Mouse (Mus musculus) A20 (cell line): ENCODE measurements around the gene Fam83f.
A peak's percentile ranks its signal among the peaks of the same experiment; 100 is the strongest.
"Not testable (repeated sequence)": the region's sequence is repeated elsewhere in the genome, so short reads cannot be mapped to it uniquely, and the experiment has no call there.

Source experiments
- DNase-seq: peaks from one replicate; pipeline ENCODE4 v3.0.0-alpha.2; 2011; ENCODE audit warnings: low read depth, low spot score

The Fam83f gene

DNA sequence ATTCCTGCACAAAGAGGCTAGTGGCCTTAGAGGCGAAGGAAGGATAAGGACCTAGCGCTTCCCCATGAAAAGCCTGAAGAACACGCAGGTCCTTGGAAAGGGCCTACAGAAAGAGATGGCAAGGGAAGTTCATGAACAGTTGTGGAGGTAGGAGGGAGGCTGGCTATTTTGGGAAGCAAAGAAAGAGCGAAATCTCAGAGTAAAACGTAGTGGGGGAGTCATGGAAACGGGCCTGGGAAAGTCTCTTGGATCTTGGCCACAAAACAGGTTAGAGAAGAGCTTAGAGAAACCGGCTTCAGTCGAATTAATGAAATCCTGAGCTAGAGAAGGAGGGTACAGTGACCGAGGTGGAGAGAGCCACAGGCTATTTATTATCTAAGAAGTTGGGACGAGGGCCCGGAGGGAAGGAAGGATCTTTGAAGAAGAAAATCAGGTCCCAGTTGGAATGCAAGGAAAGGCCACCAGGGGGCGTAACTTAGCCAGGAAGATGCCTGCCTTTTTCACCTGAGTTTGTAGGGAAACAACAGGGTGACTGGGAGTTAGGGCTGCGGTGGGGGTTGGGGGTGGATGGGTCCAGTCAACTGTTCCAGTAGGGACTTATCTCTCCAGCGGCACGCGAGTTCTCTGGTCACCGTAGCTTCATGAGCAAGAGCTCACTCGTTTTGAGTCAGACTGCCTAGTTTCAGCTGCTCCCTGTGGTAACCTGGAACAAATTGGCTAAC is 34.3 kb downstream of the Fam83f start:
- DNase-seq = peak; percentile 77

DNA sequence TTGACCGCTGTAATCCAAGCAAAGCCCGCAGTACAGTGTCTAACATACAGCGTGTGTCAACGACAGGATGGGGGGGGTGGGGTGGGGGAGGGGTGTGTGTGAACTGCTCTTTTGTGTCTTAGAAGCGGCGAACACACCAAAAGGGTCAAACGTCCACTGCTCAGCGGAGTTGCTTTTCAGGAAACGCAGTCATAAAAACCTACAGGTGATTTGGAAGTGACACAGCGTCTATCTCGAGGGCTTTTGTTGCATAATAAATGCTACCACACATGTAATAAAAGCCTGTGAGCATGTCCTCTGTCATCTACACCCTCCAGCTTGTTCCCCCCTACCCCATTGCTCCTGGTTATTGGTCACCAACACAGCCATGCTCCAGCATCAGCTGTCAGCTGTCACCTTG is 34.9 kb downstream of the Fam83f start:
- no peak for DNase-seq

DNA sequence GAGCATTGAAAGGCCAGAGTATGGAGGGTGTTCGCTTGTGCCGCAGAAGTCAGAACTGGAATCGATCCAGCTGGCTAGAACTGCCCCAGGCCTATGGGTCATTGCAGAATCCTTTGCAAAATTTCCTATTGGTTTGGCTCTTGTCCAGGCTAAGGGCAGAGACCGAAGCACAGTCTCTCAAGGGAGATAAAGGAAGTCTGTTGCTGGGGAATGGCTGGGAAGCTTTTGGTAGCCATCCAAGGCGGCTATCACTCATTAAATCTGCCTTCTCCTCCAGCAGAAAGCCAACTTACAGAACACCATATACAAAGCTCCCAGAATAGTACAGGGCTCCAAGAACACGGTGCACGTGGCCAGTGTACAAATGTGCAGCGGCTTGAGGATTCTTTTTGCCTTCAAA is 35.4 kb downstream of the Fam83f start:
- no peak for DNase-seq

DNA sequence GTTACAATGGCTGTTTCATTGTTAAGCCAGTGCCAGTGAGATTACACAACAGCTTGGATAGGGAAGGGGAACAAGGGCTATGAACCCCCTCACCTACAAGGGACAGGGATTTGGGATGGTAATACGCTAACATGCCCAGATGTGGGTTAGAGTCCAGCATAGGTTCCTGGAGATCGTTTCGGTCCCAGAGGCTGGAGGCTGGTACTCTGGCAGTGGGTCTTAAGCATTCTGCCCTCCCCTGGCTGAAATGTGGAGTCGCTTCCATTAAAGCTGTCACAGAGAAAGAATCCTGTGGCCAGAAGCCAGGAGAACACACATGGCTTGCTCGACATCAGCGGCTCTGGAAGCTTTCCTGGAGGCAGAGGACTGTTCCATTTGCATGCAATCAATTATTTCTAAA is 37.9 kb downstream of the Fam83f start:
- no peak for DNase-seq

DNA sequence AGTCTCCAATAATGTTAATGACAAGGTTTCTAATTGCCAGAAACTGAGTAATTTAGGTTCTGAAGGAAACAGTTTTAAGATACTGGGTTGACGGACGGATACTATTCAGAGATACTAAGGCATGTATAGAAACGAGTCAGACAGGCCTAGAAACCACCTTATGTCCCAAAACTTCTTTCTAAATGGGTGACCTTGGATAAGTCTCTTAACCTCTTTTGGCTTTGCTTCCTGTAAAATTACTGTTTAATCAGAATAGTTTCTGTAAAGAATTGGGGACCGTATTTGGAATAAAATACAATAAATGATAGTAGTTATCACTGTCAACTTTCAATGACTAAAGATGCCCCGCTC is 38.6 kb downstream of the Fam83f start:
- DNase-seq = no peak

DNA sequence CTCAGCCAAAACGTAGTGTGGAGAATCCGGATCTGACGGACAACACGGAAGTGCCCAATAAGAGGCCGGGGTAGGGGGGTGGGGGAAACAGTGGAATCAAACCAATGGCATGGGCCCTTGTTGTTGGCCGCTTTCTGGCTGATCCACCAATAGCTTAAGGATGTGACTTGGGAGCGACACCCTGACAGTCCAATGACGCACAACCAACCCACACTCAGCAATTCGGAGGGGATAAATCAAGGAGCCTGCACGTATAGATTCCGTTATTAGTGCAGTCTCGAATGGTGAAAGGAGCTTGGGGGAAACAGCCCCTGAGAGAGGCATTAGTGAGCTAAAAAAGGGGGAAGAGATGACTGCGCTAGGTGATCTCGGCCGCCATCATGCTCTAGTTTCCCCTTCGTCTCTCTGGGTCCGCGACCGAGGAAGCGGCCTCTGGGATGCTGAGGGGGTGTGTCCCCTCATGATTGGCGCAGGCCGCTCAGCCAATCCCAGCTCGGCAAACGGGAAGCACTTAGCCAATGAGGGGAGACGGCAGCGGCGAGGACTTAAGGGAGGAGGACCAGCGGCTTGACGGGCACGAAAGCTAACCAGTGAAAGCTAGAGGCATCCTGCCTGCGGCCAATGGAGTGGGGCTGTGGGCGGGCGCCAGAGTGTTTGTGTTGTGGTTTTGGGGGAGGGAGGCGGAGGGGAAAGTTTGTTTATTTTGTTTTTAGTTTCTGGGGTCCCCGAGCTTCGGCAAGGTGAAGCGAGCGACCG is 39.1 kb downstream of the Fam83f start, which contains the start of gene Tnrc6b:
Gene Tnrc6b (plus strand): TSS at position 706 of the 756 bp plus-strand sequence.
- peak; percentile 100 for DNase-seq

DNA sequence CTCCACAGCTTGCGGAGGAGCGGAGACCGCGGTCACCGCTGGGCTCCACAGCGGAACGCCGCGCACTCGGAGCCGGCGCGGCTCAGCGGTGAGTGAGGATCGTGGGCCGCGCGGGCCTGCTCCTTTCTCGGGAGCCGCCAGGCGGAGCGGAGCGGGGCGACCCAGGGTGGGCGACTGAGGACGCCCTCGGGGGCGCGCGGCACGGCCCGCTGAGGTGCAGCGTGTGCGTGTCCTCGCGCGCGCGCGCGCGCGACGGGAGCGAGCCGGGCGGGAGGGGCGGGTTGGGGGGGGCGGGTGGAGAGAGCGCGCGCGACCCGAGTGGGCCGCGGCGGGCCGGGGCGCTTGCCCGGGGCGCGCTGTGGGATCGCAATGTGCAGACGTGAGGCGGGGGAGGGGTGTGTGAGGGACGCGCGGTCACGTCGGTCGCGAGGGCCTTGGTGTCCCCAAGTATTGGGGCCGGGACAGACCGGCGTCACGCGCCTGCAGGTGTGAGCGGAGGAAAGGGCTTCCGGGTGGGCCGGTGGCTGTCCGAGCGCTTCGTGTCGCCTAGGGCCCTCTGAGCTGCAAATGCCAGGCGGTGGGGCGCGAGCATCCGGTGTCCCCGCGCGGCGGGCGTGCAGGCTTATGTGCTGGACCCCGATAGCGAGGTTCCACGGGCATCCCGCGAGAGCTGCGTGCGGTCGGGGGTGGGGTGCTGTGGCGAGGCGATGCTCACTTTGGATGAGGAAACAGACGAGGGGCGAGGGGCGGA is 39.9 kb downstream of the Fam83f start:
- peak; percentile 75 for DNase-seq

DNA sequence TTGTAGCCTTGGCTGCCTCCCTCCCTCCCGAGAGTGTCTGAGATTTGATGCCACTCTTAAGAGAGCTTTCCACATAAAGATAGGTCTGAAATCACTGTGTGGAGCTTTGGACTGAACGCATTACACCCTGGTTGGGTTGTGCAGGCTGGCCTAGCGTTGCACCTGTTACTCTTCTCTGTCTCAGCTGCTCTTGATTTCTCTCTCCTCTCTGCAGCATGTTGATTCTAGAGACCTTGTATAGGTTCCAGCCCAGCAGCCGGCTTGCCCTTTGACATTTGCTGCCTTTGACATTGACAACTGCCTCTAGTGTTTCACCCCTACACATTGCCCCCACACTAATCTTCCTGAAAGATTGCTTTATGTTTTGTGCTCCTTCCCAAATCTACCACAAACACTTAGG is 42.7 kb downstream of the Fam83f start:
- DNase-seq = no peak

DNA sequence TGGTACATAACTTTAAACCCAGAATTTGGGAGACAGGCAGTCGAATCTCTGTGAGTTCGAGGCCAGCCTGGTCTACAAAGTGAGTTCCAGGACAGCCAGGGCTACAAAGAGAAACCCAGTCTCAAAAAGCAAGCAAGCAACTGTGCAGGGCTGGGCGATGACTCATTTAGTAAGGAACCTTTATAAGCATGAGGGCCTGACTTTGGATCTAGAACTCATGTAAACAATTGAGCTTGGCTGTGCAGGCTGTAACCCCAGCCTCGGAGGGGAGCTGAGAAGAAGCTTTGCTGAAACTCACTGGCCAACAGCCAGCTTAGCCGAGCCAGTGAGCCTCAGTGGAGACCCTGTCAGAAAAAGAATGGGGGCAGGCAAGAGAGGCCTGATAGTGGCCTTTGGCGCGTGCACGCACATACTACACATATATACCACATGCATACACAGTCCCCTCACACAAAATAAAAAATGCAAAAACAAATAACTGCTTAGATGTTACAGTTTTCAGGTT is 45.0 kb downstream of the Fam83f start:
- DNase-seq = no peak

DNA sequence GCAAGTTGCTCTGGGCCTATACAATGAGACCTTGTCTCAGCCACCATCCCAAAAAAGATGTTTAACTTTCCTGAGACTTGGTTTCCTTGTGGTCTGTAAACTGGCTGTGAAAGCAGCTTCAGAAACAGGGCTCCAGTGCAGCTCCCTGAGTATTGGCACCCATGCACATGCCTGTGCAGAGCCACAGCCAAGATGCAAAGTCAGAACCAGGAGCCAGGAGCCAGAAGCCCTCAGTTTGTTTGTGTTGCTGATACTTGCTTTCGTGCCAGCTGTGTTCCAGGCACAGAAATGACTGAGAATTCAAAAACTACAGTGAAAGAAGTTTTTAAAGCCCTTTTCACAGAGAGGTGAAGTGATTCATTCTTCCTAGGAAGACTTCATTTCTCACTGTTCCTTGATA is 45.8 kb downstream of the Fam83f start:
- DNase-seq = no peak

DNA sequence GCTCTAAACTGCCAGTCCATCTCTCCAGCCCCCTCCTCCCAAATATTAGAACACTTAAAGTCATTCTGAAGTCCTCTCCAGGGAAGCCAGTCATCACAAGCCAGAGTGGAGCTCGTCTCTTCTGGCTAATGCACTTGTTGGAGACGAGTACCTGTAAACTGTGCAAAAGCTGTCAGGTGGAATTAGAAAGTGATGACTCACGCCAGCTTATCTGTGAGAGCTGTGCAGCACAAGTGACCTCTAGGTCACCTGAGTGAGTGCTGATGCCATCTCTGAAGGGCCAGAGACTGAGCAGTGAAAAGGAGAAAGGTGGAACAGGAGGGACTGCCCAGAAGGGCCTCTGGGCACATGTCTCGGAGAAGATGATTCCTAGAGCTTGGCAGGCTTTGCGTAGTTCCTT is 48.6 kb downstream of the Fam83f start:
- no peak for DNase-seq

DNA sequence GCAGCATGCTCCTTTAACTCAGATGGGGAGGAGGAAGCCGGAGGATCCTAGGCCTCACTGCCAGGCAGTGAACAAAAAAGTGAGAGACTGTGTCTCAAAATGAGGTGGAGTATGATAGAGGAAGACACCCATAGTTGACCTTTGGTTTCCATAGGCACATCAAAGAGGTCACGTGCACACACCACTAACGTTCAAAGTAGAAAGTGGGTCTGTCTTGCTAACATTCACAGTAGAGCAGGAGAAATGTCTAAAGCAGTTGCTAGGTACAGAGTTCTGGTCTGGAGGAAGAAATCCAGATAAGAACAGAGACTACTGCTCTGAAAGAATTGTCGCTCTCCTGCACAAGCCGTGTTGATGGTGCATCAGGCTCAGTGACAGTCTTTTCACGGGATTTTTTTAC is 50.2 kb downstream of the Fam83f start:
- no peak for DNase-seq

DNA sequence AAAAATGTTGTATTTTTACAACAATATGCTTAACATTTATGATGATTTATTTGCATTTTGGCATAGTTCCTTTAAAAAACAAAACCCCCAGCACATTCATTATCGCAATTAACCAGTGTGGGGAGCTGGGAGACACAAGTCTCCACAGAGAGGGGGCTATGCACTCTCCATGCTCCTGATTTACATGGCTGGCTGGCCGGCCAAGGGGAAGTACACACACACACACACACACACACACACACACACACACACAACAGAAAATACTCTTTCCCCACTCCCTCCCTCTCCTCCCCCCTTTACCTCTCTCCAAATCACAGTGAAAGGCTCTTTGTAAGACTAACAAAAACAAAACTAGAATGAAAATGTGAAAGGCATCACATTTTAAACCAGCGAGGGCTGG is 50.7 kb downstream of the Fam83f start:
- DNase-seq = no peak

DNA sequence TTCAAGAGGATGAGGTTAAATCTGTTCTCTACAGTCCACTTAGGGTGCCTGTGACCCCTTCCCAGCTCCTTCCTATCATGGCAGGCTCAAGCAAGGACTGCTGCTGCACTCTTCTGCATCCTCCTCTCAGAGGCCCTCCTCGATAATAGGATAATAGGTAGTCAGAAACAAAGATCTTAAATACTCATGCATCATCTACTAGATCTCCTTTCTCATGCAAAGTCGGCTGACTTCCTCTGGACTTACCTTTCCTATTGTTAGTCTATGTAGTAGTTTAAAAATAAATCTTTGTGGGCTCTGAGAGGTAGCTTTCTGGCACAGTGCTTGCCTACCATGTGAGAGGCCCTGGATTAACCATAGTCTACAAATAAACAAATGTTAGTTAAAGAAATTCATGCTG is 57.8 kb downstream of the Fam83f start:
- no peak for DNase-seq

DNA sequence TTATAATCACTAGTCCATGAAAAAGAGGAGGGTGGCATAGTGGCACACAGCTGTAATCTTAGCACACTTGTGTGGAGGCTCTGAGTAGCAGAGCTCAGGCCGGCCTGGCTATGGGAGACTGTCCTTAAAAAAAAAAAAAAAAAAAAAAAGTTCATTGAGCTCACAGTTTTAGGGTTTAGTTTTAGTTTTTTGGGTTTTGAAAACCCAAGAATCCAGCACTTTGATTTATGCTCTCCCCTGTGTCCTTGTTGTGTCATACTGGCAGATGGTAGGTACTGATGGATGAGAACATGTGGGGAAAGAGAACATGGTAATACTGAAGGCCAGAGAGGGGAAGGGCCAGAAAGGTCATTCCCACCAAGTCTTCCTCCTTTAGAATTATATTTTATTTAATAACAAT is 59.4 kb downstream of the Fam83f start:
- DNase-seq = no peak

DNA sequence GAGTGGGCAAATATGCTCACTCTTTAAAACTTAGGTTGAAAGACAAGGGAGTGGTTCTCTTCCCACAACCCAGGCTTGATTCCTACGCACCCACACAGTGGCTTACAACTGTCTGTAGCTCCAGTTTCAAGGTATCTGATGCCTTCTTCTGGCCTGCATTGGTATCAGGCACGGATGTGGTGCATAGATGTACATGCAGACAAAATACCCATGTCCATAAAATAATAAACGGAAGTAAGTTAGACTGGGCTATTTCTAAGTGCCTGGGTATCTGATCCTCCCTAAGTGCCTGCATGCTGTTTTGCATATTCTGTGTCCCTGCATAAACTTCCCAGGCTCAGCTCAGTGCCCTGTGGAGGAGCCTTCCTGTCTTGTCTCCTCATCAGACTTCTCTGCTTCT is 59.9 kb downstream of the Fam83f start:
- no peak for DNase-seq

DNA sequence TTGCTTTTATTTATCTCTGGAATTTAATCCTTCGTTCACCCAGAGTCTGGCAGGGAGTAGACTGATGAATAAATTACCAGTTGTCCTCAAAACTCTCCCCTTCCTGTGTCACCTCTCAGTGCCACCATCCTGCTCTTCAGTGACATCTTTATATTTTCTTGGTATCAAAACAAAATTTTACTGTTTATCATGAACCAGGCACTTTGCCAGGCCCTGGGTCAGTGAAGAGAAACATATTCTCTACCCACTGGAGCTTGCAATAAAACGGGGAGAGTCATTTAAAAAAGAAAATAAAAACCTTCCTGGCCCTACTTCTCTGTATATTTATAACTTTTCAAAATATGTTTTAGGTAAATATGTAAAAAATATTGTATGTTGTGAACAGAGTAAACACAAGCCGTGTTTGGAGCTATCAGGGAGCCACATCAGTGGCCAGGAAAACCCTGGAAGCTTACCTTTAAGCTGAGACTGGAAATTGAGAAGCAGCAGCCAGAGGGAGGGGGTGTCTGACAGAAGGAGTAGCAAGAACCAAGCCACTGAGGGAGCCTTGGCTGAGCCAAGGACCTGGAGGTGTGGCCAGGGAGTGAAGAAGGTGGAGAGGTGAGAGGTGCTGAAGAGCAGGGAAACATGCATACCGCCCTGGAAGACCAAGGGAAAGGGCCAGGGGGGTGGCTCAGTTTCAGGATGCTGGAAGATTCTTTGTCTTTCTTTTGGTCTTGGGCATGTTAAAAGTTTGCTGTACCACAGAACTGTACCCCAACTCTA is 60.8 kb downstream of the Fam83f start:
- DNase-seq = no peak

DNA sequence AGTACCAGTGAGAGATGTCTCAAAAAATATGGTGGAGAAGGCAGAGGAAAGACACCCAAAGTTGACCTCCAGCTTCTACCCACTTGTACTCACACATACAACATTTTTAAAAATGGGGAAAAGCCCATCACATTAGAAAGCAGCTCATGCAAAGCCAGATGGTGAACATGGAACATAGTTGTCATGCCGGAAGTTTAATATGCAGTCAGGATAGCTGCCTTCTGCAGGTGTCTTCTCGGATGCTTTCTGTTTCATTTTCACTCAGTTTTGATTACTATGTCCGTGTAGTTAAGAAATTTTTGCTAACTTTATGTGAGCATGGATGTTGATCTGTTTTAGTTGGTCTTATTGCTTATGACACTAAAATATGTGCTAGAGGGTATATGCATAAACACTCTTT is 63.7 kb downstream of the Fam83f start:
- peak; percentile 83 for DNase-seq

DNA sequence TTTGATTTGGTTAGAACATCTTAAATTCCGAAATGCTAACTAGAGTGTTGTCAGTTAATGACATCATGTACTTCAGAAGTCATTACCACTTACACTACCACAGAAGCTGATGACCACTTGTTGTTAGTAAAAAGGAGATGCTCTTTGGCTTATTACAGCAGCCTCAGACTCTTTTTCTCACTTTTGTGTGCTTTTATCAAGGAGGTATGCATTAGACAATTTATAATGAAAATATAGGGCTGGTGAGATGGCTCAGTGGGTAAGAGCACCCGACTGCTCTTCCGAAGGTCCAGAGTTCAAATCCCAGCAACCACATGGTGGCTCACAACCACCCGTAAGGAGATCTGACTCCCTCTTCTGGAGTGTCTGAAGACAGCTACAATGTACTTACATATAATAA is 64.1 kb downstream of the Fam83f start:
- DNase-seq = not testable (repeated sequence)

DNA sequence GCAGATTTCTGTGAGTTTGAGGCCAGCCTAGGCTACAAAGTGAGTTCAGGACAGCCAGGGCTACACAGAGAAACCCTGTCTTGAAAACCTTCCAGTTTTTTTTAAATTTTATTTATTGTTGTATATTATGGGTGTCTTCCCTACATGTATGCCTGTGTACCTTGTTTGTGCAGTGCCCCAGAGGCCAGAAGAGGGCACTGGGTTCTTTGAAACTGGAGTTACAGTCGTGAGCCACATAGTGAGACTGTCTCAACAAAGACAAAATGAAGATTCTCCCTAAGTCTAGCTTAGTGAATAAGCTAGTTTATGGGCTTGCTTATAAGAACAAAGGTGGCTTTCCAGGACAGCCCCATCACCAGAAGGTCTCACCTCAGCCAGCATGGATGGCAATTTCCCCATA is 64.9 kb downstream of the Fam83f start:
- peak; percentile 48 for DNase-seq

DNA sequence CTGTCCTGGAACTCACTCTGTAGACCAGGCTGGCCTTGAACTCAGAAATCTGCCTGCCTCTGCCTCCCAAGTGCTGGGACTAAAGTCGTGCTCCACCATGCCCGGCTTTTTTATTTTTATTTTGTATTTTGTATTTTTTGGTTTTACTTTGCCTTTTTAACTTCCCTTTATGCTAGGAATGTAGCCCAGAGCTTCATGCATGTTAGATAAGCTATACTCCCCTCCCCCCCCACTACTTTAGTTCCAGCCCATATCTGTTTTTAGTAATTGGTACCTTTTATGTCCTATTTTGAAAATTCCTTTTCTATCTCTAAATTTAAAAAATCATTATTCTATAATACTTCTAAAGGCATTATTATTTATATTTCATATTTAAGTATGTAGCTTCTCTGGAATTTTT is 66.6 kb downstream of the Fam83f start:
- no peak for DNase-seq

DNA sequence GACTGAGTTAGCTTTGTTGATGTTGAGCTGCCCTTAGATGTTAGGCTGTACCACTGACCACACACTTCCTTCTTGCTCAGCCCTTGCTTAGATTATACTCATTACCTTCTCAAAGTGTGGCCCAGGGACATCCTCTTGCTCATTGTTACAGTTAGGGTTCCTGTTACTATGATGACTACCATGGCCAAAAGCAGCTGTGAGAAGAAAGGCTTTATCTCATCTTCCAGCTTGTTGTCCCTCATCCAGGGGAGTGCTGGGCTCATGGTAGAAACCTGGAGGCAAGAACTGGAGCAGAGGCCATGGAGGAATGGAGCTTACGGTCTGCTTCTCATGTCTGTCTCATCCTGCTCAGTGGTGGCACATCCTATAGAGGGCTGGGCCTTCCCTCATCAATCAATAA is 68.3 kb downstream of the Fam83f start:
- no peak for DNase-seq
